Mouse (Mus musculus): ENCODE data around the gene Acot1. TPM values are rescaled to one million over a fixed set of nuclear protein-coding genes. Genes with fewer than 3 reads are reported as not detected.

Gene Acot1
- polyA plus RNA-seq, 1 experiment, result 36.4 TPM

DNA sequence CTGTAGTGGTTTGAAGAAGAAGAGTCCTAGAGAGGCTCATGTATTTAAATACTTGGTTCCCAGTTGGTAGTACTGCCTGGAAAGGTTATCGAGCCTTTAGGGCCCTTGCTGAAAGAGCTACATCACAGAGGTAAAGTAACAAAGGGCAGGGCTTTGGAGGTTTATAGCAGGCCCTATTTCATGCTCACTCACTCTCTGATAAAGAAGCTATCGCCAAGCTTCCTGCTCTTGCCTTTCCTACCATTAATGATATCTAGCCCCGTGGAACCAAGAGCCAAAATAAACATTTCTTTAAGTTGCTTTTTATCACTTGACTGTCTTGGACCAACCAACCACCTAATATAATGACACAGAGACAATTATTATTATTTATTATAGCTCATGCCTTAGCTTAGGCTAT, 8.9 kb upstream of the Acot1 start:
- H3K9ac ChIP-seq (ENCODE audit: low read depth, poor library complexity, severe bottlenecking), result no peak overlapping the region
- no peak for TF ChIP-seq EP300 (IDR thresholded peaks at IDR 0.05; ENCODE audit: insufficient read depth, low read depth, low read length)
- TF ChIP-seq CTCF (IDR thresholded peaks at IDR 0.05; ENCODE audit: low read depth, low read length), result no peak
- no peak for TF ChIP-seq POLR2A (IDR thresholded peaks at IDR 0.05; ENCODE audit: insufficient read depth, low read length)
- peaks cover 14% of the 10 kb centered on the region for H3K9me3 ChIP-seq (replicated peaks; ENCODE audit: control insufficient read depth, insufficient read depth, low read length, poor library complexity, severe bottlenecking)
- H3K27ac ChIP-seq (ENCODE audit: insufficient read depth, low read length), result no peak overlapping the region
- H3K4me1 ChIP-seq (ENCODE audit: control insufficient read depth, insufficient read depth, low read length), result no peaks in the 10 kb centered on the region
- H3K27me3 ChIP-seq (ENCODE audit: control insufficient read depth, insufficient read depth, low read length, poor library complexity, severe bottlenecking), result no peaks in the 10 kb centered on the region
- no peaks in the 10 kb centered on the region for H3K36me3 ChIP-seq (ENCODE audit: control insufficient read depth, insufficient read depth, low read length, poor library complexity, severe bottlenecking)
- no peak overlapping the region for H3K4me3 ChIP-seq (ENCODE audit: low read depth, low read length)

DNA sequence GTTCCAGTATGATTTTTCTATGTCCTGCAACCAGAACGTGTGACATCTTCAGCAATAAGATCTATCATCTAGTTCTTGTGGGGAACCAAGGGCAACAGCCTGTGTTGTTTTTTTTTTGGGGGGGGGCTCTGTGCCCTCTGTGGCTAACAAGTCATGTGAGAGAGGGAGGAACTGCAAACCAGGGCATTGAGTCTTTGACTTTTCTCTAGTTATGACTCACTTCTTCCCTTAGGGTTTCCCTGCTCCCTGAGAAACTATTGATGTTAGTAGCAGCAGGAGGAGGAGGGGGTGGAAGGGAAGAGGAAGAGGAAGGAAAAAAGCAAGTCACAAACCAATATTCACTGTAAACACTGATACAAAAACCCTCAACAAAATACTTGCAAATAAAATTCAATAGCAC, 5.4 kb upstream of the Acot1 start:
- no peak for TF ChIP-seq CTCF (IDR thresholded peaks at IDR 0.05; ENCODE audit: low read depth, low read length)
- TF ChIP-seq POLR2A (IDR thresholded peaks at IDR 0.05; ENCODE audit: insufficient read depth, low read length), result no peak
- no peak for TF ChIP-seq EP300 (IDR thresholded peaks at IDR 0.05; ENCODE audit: insufficient read depth, low read depth, low read length)
- no peak overlapping the region for H3K27ac ChIP-seq (ENCODE audit: insufficient read depth, low read length)
- no peaks in the 10 kb centered on the region for H3K4me1 ChIP-seq (ENCODE audit: control insufficient read depth, insufficient read depth, low read length)
- no peak overlapping the region for H3K4me3 ChIP-seq (ENCODE audit: low read depth, low read length)
- no peaks in the 10 kb centered on the region for H3K36me3 ChIP-seq (ENCODE audit: control insufficient read depth, insufficient read depth, low read length, poor library complexity, severe bottlenecking)
- peaks cover 14% of the 10 kb centered on the region for H3K9me3 ChIP-seq (replicated peaks; ENCODE audit: control insufficient read depth, insufficient read depth, low read length, poor library complexity, severe bottlenecking)
- H3K9ac ChIP-seq (ENCODE audit: low read depth, poor library complexity, severe bottlenecking), result no peak overlapping the region
- no peaks in the 10 kb centered on the region; the same call in 1 of the 2 replicates for H3K27me3 ChIP-seq (ENCODE audit: control insufficient read depth, insufficient read depth, low read length, poor library complexity, severe bottlenecking)

DNA sequence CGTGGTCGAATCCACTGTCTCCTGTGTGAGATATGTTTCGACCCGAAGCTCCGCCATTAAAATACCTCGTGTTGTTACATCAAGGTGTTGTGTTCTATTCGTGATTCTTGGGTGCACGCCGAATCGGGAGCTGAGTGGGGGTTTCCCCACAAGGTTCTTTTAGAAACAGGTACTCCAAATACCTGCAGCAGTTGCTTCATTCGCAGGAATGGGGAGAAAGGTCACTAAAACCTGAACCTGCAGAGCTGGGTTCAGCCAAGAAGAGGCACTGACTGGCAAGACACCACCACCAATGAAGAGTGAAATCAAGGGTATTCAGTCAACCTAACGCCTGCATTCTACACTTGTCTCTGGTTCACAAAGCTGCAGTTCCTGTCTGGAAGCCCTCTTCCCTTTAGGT, 1.0 kb upstream of the Acot1 start:
- H3K27ac ChIP-seq (ENCODE audit: insufficient read depth, low read length), result peak overlapping the region; percentile 52; the same call in 1 of the 2 replicates
- TF ChIP-seq EP300 (IDR thresholded peaks at IDR 0.05; ENCODE audit: insufficient read depth, low read depth, low read length), result no peak
- TF ChIP-seq POLR2A (IDR thresholded peaks at IDR 0.05; ENCODE audit: insufficient read depth, low read length), result no peak
- no peak for TF ChIP-seq CTCF (IDR thresholded peaks at IDR 0.05; ENCODE audit: low read depth, low read length)
- no peak overlapping the region for H3K4me3 ChIP-seq (ENCODE audit: low read depth, low read length)
- H3K27me3 ChIP-seq (ENCODE audit: control insufficient read depth, insufficient read depth, low read length, poor library complexity, severe bottlenecking), result peaks cover 4% of the 10 kb centered on the region; the same call in 1 of the 2 replicates
- H3K36me3 ChIP-seq (ENCODE audit: control insufficient read depth, insufficient read depth, low read length, poor library complexity, severe bottlenecking), result no peaks in the 10 kb centered on the region
- no peaks in the 10 kb centered on the region for H3K4me1 ChIP-seq (ENCODE audit: control insufficient read depth, insufficient read depth, low read length)
- H3K9me3 ChIP-seq (replicated peaks; ENCODE audit: control insufficient read depth, insufficient read depth, low read length, poor library complexity, severe bottlenecking), result peaks cover 2% of the 10 kb centered on the region; the same call in 1 of the 2 replicates
- H3K9ac ChIP-seq (ENCODE audit: low read depth, poor library complexity, severe bottlenecking), result no peak overlapping the region

DNA sequence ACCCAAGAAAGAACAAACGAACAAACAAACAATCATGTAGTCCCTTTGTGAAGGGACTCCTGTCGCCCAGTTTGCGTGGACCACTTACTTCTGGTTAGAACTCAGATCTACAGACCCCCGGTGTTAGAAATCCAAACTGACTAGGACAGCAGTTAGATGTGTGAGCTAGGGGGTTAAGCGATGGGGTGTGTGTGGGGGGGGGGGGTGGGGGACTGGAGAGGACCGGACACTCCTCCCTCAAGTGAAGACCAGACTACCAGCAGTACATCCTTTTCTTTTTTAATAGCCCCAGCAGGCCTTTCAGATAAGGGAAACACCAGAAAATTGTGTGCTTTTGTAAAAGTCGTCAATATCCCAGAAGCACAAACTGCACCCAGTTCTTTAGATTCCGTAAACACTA, 561 bp upstream of the Acot1 start:
- H3K27me3 ChIP-seq (ENCODE audit: control insufficient read depth, insufficient read depth, low read length, poor library complexity, severe bottlenecking), result peaks cover 4% of the 10 kb centered on the region; the same call in 1 of the 2 replicates
- no peaks in the 10 kb centered on the region for H3K36me3 ChIP-seq (ENCODE audit: control insufficient read depth, insufficient read depth, low read length, poor library complexity, severe bottlenecking)
- no peak overlapping the region for H3K9ac ChIP-seq (ENCODE audit: low read depth, poor library complexity, severe bottlenecking)
- no peak overlapping the region for H3K4me3 ChIP-seq (ENCODE audit: low read depth, low read length)
- H3K27ac ChIP-seq (ENCODE audit: insufficient read depth, low read length), result peak overlapping the region; percentile 64
- no peak for TF ChIP-seq POLR2A (IDR thresholded peaks at IDR 0.05; ENCODE audit: insufficient read depth, low read length)
- no peak for TF ChIP-seq CTCF (IDR thresholded peaks at IDR 0.05; ENCODE audit: low read depth, low read length)
- TF ChIP-seq EP300 (IDR thresholded peaks at IDR 0.05; ENCODE audit: insufficient read depth, low read depth, low read length), result no peak
- H3K9me3 ChIP-seq (replicated peaks; ENCODE audit: control insufficient read depth, insufficient read depth, low read length, poor library complexity, severe bottlenecking), result peaks cover 2% of the 10 kb centered on the region; the same call in 1 of the 2 replicates
- H3K4me1 ChIP-seq (ENCODE audit: control insufficient read depth, insufficient read depth, low read length), result no peaks in the 10 kb centered on the region

- Histone ChIP-seq H3K27ac (ENCODE audit: insufficient read depth, low read length) (no peak overlapping the region), H3K4me3 (ENCODE audit: low read depth, low read length) (peak overlapping the region; percentile 51), H3K36me3 (ENCODE audit: control insufficient read depth, insufficient read depth, low read length, poor library complexity, severe bottlenecking) (no peaks in the 10 kb centered on the region), H3K4me1 (ENCODE audit: control insufficient read depth, insufficient read depth, low read length) (no peaks in the 10 kb centered on the region), H3K9ac (ENCODE audit: low read depth, poor library complexity, severe bottlenecking) (peak overlapping the region; percentile 67; the same call in 1 of the 2 replicates), H3K9me3 (replicated peaks; ENCODE audit: control insufficient read depth, insufficient read depth, low read length, poor library complexity, severe bottlenecking) (no peaks in the 10 kb centered on the region; the same call in 1 of the 2 replicates), H3K27me3 (ENCODE audit: control insufficient read depth, insufficient read depth, low read length, poor library complexity, severe bottlenecking) (peaks cover 4% of the 10 kb centered on the region; the same call in 1 of the 2 replicates)
- TF ChIP-seq EP300 (IDR thresholded peaks at IDR 0.05; ENCODE audit: insufficient read depth, low read depth, low read length) (no peak), POLR2A (IDR thresholded peaks at IDR 0.05; ENCODE audit: insufficient read depth, low read length) (no peak), CTCF (IDR thresholded peaks at IDR 0.05; ENCODE audit: low read depth, low read length) (no peak)
These were observed 911 bp downstream of the Acot1 start for GRCm38 (mm10) chr12:84010201-84010600.

- TF ChIP-seq POLR2A (IDR thresholded peaks at IDR 0.05; ENCODE audit: insufficient read depth, low read length) (no peak), EP300 (IDR thresholded peaks at IDR 0.05; ENCODE audit: insufficient read depth, low read depth, low read length) (no peak), CTCF (IDR thresholded peaks at IDR 0.05; ENCODE audit: low read depth, low read length) (no peak)
- no peak overlapping the region for H3K27ac ChIP-seq (ENCODE audit: insufficient read depth, low read length)
- H3K27me3 ChIP-seq (ENCODE audit: control insufficient read depth, insufficient read depth, low read length, poor library complexity, severe bottlenecking), result peaks cover 4% of the 10 kb centered on the region; the same call in 1 of the 2 replicates
- no peaks in the 10 kb centered on the region; the same call in 1 of the 2 replicates for H3K9me3 ChIP-seq (replicated peaks; ENCODE audit: control insufficient read depth, insufficient read depth, low read length, poor library complexity, severe bottlenecking)
- no peak overlapping the region for H3K9ac ChIP-seq (ENCODE audit: low read depth, poor library complexity, severe bottlenecking)
- no peaks in the 10 kb centered on the region for H3K36me3 ChIP-seq (ENCODE audit: control insufficient read depth, insufficient read depth, low read length, poor library complexity, severe bottlenecking)
- H3K4me1 ChIP-seq (ENCODE audit: control insufficient read depth, insufficient read depth, low read length), result peaks cover 1% of the 10 kb centered on the region
- H3K4me3 ChIP-seq (ENCODE audit: low read depth, low read length), result no peak overlapping the region
These were observed 2.2 kb downstream of the Acot1 start for GRCm38 (mm10) chr12:84011251-84012040.
